13 mouse cellular contexts compared by ENCODE assay signal in the genomic region with DNA sequence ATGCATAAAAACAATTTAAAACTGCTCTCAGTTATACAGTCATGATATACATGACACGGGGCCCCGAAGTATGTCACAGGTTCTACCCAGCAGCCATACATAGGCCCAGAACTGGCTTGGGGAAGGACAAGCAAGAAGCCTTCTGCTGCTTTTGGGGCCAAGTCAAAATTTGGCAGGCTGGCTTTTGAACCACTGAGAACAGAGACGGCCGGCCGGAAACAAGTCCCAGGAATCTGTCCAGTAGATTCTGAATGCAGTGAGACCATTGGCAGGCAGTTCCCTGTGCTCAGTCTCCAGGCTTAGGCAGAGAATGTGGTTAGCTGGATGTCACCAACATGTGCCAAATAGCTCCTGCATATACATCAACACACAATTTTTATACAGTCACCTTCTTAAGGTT.
A peak's percentile ranks its signal among the peaks of the same experiment; 100 is the strongest.
DNase-seq lines count a peak whose midpoint lies in the region; ATAC-seq lines count a peak whose summit lies in the region.
"Had no signal": no experiment of that assay in that cellular context is flagged by ENCODE, and none has a peak within 500 bp of the region (broad histone marks: within the 10 kb centered on the region; RNA-seq: fewer than 3 reads in every experiment).

No protein-coding gene starts in this region.

- no peaks in the 10 kb centered on the region for H3K27me3 ChIP-seq in hindbrain, embryonic 12.5 days
- no peaks in the 10 kb centered on the region for H3K27me3 ChIP-seq in hindbrain, embryonic 11.5 days (ENCODE audit: control insufficient read depth, insufficient read depth, low read length)
- H3K27me3 ChIP-seq: Patski had no signal

- H3K4me1 ChIP-seq in hindbrain, embryonic 12.5 days: peaks cover 17% of the 10 kb centered on the region
- no peaks in the 10 kb centered on the region for H3K4me1 ChIP-seq in hindbrain, embryonic 11.5 days (replicated peaks; ENCODE audit: control insufficient read depth, insufficient read depth, low read length)

- ATAC-seq in hindbrain, embryonic 12.5 days (ENCODE audit: low FRiP score): no peak
- ATAC-seq in hindbrain, embryonic 11.5 days (ENCODE audit: low FRiP score): no peak
- ATAC-seq: CD4-positive, CD25-positive, alpha-beta regulatory T cell, adult 4 months; Patski had no signal

- WGBS in hindbrain, embryonic 12.5 days: 89% methylated on average over 5 of the region's 5 CpGs
- WGBS in hindbrain, embryonic 11.5 days: 85% methylated on average over 5 of the region's 5 CpGs

- H3K4me3 ChIP-seq in hindbrain, embryonic 12.5 days: no peak overlapping the region
- no peak overlapping the region for H3K4me3 ChIP-seq in hindbrain, embryonic 11.5 days (ENCODE audit: low read depth, low read length)
- H3K4me3 ChIP-seq: megakaryocyte, embryonic 14.5 days had no signal

- H3K27ac ChIP-seq in hindbrain, embryonic 12.5 days: 0 out of 2 replicates have a peak overlapping the region, but pooled peaks have one; percentile 5
- H3K27ac ChIP-seq in hindbrain, embryonic 11.5 days (ENCODE audit: low read depth, low read length): no peak overlapping the region
- H3K27ac ChIP-seq: kidney, postnatal 0 days; stomach, postnatal 0 days had no signal

- no peak for DNase-seq in hindbrain, embryonic 11.5 days (ENCODE audit: low spot score)
- peak; percentile 24 for DNase-seq in lung, postnatal 14 days
- no peak for DNase-seq in lung, postnatal 36 days
- DNase-seq in cerebellum, adult 11-12 months: peak; percentile 80
- DNase-seq in cerebellum, postnatal 25 days: peak; percentile 80 to 83
- DNase-seq in MN1 (ENCODE audit: low spot score): no peak
- DNase-seq: adrenal gland, postnatal 10 days had no signal

- no peak overlapping the region for H3K9ac ChIP-seq in hindbrain, embryonic 12.5 days
- no peak overlapping the region for H3K9ac ChIP-seq in hindbrain, embryonic 11.5 days (ENCODE audit: low read depth, low read length)

- peaks cover 61% of the 10 kb centered on the region for H3K36me3 ChIP-seq in hindbrain, embryonic 12.5 days
- H3K36me3 ChIP-seq in hindbrain, embryonic 11.5 days (ENCODE audit: control insufficient read depth, insufficient read depth, low read length): no peaks in the 10 kb centered on the region

- no peaks in the 10 kb centered on the region for H3K9me3 ChIP-seq in hindbrain, embryonic 12.5 days (replicated peaks)
- H3K9me3 ChIP-seq in hindbrain, embryonic 11.5 days (ENCODE audit: control insufficient read depth, low read length): no peaks in the 10 kb centered on the region
- H3K9me3 ChIP-seq: megakaryocyte, embryonic 14.5 days had no signal

- H3K4me2 ChIP-seq in hindbrain, embryonic 12.5 days (replicated peaks): no peak overlapping the region
- H3K4me2 ChIP-seq in hindbrain, embryonic 11.5 days (replicated peaks; ENCODE audit: low read depth, low read length): no peak overlapping the region

Comparison
In these comparisons a context has a peak if more than half of its experiments do, and no peak if none do; other contexts are left out.
1. DNase-seq: peak in lung, postnatal 14 days (single experiment), cerebellum, adult 11-12 months (single experiment) and cerebellum, postnatal 25 days (2 of 2); none in hindbrain, embryonic 11.5 days (single experiment), lung, postnatal 36 days (single experiment) and MN1 (single experiment).